In the genomic region with DNA sequence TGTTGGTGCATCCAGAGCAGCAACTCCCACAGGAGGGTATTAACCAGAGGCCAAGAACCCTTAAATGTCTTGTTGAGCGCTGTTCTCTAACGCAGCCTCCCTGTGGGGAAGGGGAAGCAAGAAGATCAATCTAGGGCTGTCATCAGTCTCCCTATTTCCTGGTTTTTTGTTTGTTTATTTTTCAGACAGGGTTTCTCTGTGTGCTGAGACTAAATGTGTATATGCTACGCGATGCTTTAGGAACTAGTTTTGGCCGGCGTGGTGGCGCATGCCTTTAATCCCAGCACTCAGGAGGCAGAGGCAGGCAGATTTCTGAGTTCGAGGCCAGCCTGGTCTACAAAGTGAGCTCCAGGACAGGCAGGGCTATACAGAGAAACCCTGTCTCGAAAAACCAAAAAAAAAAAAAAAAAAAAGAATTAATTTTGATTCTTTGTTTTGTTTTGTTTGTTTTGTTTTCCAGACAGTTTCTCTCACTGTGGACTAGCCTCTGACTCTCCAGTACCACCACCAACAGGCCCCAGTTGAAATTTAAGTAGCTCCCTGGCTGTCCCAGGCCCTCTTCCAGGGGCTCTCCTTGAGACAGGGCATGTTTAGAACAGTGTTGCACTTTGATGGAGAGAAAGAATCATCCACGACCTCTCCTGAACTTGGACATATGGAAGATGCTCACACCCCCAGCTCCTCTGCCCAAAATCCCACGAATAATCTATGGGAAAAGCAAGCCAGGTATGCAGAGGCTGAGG, we compare ENCODE assay signal across 8 mouse cellular contexts. TPM values are rescaled to one million over a fixed set of nuclear protein-coding genes. Genes with fewer than 3 reads are reported as not detected.
DNase-seq lines count a peak whose midpoint lies in the region; ATAC-seq and TF ChIP-seq lines count a peak whose summit lies in the region.

No protein-coding gene starts in this region.

- peaks cover 24% of the 10 kb centered on the region for H3K4me1 ChIP-seq in lung, embryonic 16.5 days (replicated peaks; ENCODE audit: control insufficient read depth, insufficient read depth, low read length)
- peaks cover 36% of the 10 kb centered on the region for H3K4me1 ChIP-seq in liver, embryonic 12.5 days
- H3K4me1 ChIP-seq in stomach, postnatal 0 days (replicated peaks; ENCODE audit: control insufficient read depth, insufficient read depth), result peaks cover 8% of the 10 kb centered on the region; the same call in 1 of the 2 replicates
- peaks cover 23% of the 10 kb centered on the region for H3K4me1 ChIP-seq in thymus, adult 2 months (replicated peaks; ENCODE audit: control insufficient read depth, insufficient read depth, low read length)

- 68% methylated on average over 11 of the region's 11 CpGs for WGBS in lung, embryonic 16.5 days
- WGBS in liver, embryonic 12.5 days (ENCODE audit: insufficient replicate concordance), result 69% methylated on average over 11 of the region's 11 CpGs
- WGBS in stomach, postnatal 0 days, result 74% methylated on average over 11 of the region's 11 CpGs
- WGBS in thymus, adult 2 months, result 91% methylated on average over 11 of the region's 11 CpGs

- DNase-seq in cerebellum, adult 9-10 months, result peak; percentile 39
- DNase-seq in cerebellum, postnatal 14 days, result no peak
- no peak for DNase-seq in lung, postnatal 4 days
- no peak for DNase-seq in stomach, postnatal 0 days (ENCODE audit: low spot score)
- DNase-seq in thymus, adult 2 months, result no peak

- TF ChIP-seq POLR2A in thymus, adult 2 months (IDR thresholded peaks at IDR 0.05; ENCODE audit: control insufficient read depth, extremely low read depth, insufficient read depth, low read length, poor library complexity), result no peak

- H3K4me3 ChIP-seq in lung, embryonic 16.5 days (ENCODE audit: low read length), result peak overlapping the region; percentile 87; the same call in 1 of the 2 replicates
- peak overlapping the region; percentile 76 for H3K4me3 ChIP-seq in liver, embryonic 12.5 days
- no peak overlapping the region for H3K4me3 ChIP-seq in stomach, postnatal 0 days (ENCODE audit: low read depth, low read length)
- no peak overlapping the region for H3K4me3 ChIP-seq in thymus, adult 2 months (ENCODE audit: control insufficient read depth, insufficient read depth, low read length)

- H3K9me3 ChIP-seq in lung, embryonic 16.5 days (ENCODE audit: control insufficient read depth, low read length), result no peaks in the 10 kb centered on the region
- no peaks in the 10 kb centered on the region for H3K9me3 ChIP-seq in liver, embryonic 12.5 days (replicated peaks)
- no peaks in the 10 kb centered on the region for H3K9me3 ChIP-seq in stomach, postnatal 0 days (ENCODE audit: control insufficient read depth, low read length)

- H3K36me3 ChIP-seq in lung, embryonic 16.5 days (ENCODE audit: control insufficient read depth, insufficient read depth, low read length), result no peaks in the 10 kb centered on the region; the same call in 1 of the 2 replicates
- peaks cover 10% of the 10 kb centered on the region for H3K36me3 ChIP-seq in liver, embryonic 12.5 days
- 0 out of 2 replicates have a peak, but pooled peaks cover 4% of the 10 kb centered on the region for H3K36me3 ChIP-seq in stomach, postnatal 0 days (ENCODE audit: control insufficient read depth, insufficient read depth, low read length)
- H3K36me3 ChIP-seq in thymus, adult 2 months (ENCODE audit: control insufficient read depth, insufficient read depth, low read length), result no peaks in the 10 kb centered on the region

- peak overlapping the region; percentile 91 for H3K4me2 ChIP-seq in lung, embryonic 16.5 days (ENCODE audit: low read depth, low read length)
- H3K4me2 ChIP-seq in liver, embryonic 12.5 days, result peak overlapping the region; percentile 90
- H3K4me2 ChIP-seq in stomach, postnatal 0 days (replicated peaks; ENCODE audit: low read depth), result peak overlapping the region; percentile 90; the same call in 1 of the 2 replicates

- TF ChIP-seq EP300 in stomach, postnatal 0 days (optimal IDR thresholded peaks at IDR 0.05), result no peak

- TF ChIP-seq CTCF in stomach, postnatal 0 days (IDR thresholded peaks at IDR 0.05; ENCODE audit: low read depth), result no peak
- no peak for TF ChIP-seq CTCF in thymus, adult 2 months (IDR thresholded peaks at IDR 0.05; ENCODE audit: borderline replicate concordance, control insufficient read depth, extremely low read depth, insufficient read depth, low read length, poor library complexity)

- no peak overlapping the region for H3K27ac ChIP-seq in lung, embryonic 16.5 days (ENCODE audit: low read length)
- peak overlapping the region; percentile 92; the same call in 1 of the 2 replicates for H3K27ac ChIP-seq in liver, embryonic 12.5 days
- H3K27ac ChIP-seq in stomach, postnatal 0 days (replicated peaks), result no peak overlapping the region
- H3K27ac ChIP-seq in thymus, adult 2 months (ENCODE audit: control insufficient read depth, insufficient read depth, low read length), result no peak overlapping the region

- H3K27me3 ChIP-seq in lung, embryonic 16.5 days (ENCODE audit: control insufficient read depth, insufficient read depth, low read depth, low read length), result no peaks in the 10 kb centered on the region
- H3K27me3 ChIP-seq in liver, embryonic 12.5 days (replicated peaks), result no peaks in the 10 kb centered on the region
- no peaks in the 10 kb centered on the region for H3K27me3 ChIP-seq in stomach, postnatal 0 days (ENCODE audit: control insufficient read depth, insufficient read depth, low read length)
- no peaks in the 10 kb centered on the region for H3K27me3 ChIP-seq in thymus, adult 2 months (ENCODE audit: control insufficient read depth, insufficient read depth, low read length)

- peak overlapping the region; percentile 85; the same call in 1 of the 2 replicates for H3K9ac ChIP-seq in lung, embryonic 16.5 days (ENCODE audit: low read length)
- H3K9ac ChIP-seq in liver, embryonic 12.5 days, result peak overlapping the region; percentile 78; the same call in 1 of the 2 replicates
- H3K9ac ChIP-seq in stomach, postnatal 0 days (ENCODE audit: low read length), result no peak overlapping the region

- ATAC-seq in lung, embryonic 16.5 days (ENCODE audit: low read depth), result no peak
- ATAC-seq in liver, embryonic 12.5 days, result no peak
- ATAC-seq in stomach, postnatal 0 days (ENCODE audit: low FRiP score, low TSS enrichment), result no peak
- ATAC-seq in erythroid progenitor cell, adult 5-6 weeks (replicated peaks; ENCODE audit: low FRiP score, poor library complexity, severe bottlenecking), result no peak

RNA-seq across cellular contexts. Expression of gene Mettl26, which starts 1.3 kb away (rescaled TPM):
- 54.2 and 58.4 TPM in 2 replicates for polyA plus RNA-seq in lung, embryonic 16.5 days (2015; fragmentation: Nextera tagmentation; extraction: Ambion mirVana)
- 52.3 and 53.5 TPM in 2 replicates for polyA plus RNA-seq in liver, embryonic 12.5 days (2016; fragmentation: Nextera tagmentation; extraction: Ambion mirVana)
- 52.9 and 54.1 TPM in 2 replicates for polyA plus RNA-seq in stomach, postnatal 0 days (2015; fragmentation: Nextera tagmentation; extraction: Ambion mirVana)
- total RNA-seq in erythroid progenitor cell, adult 5-6 weeks (2015; ENCODE audit: low replicate concordance), result 10.1 and 17.3 TPM in 2 replicates
- 7.1 and 7.7 TPM in 2 replicates for total RNA-seq in erythroid progenitor cell, adult 5-6 weeks (2017; ENCODE audit: low replicate concordance)
- 77.3 and 82.3 TPM in 2 replicates for polyA plus RNA-seq in thymus, adult 2 months (2012; rRNA removed)

RNA-seq across cellular contexts. Expression of gene Mcrip2, which starts 5.0 kb away (rescaled TPM):
- polyA plus RNA-seq in lung, embryonic 16.5 days (2015; fragmentation: Nextera tagmentation; extraction: Ambion mirVana), result 20.6 and 21.6 TPM in 2 replicates
- polyA plus RNA-seq in liver, embryonic 12.5 days (2016; fragmentation: Nextera tagmentation; extraction: Ambion mirVana), result 68.0 and 70.3 TPM in 2 replicates
- polyA plus RNA-seq in stomach, postnatal 0 days (2015; fragmentation: Nextera tagmentation; extraction: Ambion mirVana), result 52.4 and 59.9 TPM in 2 replicates
- total RNA-seq in erythroid progenitor cell, adult 5-6 weeks (2015; ENCODE audit: low replicate concordance), result 4.2 and 11.9 TPM in 2 replicates
- total RNA-seq in erythroid progenitor cell, adult 5-6 weeks (2017; ENCODE audit: low replicate concordance), result 3.5 TPM in 1 of 2 replicates, not detected in the other
- 52.1 and 54.6 TPM in 2 replicates for polyA plus RNA-seq in thymus, adult 2 months (2012; rRNA removed)

RNA-seq across cellular contexts. Expression of gene Wfikkn1, which starts 7.1 kb away (rescaled TPM):
- polyA plus RNA-seq in lung, embryonic 16.5 days (2015; fragmentation: Nextera tagmentation; extraction: Ambion mirVana), result 0.43 and 0.50 TPM in 2 replicates
- 0.83 and 0.91 TPM in 2 replicates for polyA plus RNA-seq in liver, embryonic 12.5 days (2016; fragmentation: Nextera tagmentation; extraction: Ambion mirVana)
- 0.35 and 0.38 TPM in 2 replicates for polyA plus RNA-seq in stomach, postnatal 0 days (2015; fragmentation: Nextera tagmentation; extraction: Ambion mirVana)
- not detected in 2 replicates for total RNA-seq in erythroid progenitor cell, adult 5-6 weeks (2015; ENCODE audit: low replicate concordance)
- total RNA-seq in erythroid progenitor cell, adult 5-6 weeks (2017; ENCODE audit: low replicate concordance), result 0.26 and 1.7 TPM in 2 replicates
- polyA plus RNA-seq in thymus, adult 2 months (2012; rRNA removed), result 2.9 and 3.7 TPM in 2 replicates

RNA-seq across cellular contexts. Expression of gene Wdr90, which starts 12.3 kb away (rescaled TPM):
- polyA plus RNA-seq in lung, embryonic 16.5 days (2015; fragmentation: Nextera tagmentation; extraction: Ambion mirVana), result 32.6 and 33.4 TPM in 2 replicates
- polyA plus RNA-seq in liver, embryonic 12.5 days (2016; fragmentation: Nextera tagmentation; extraction: Ambion mirVana), result 19.5 and 19.6 TPM in 2 replicates
- polyA plus RNA-seq in stomach, postnatal 0 days (2015; fragmentation: Nextera tagmentation; extraction: Ambion mirVana), result 4.1 and 4.2 TPM in 2 replicates
- total RNA-seq in erythroid progenitor cell, adult 5-6 weeks (2015; ENCODE audit: low replicate concordance), result 52.8 and 61.6 TPM in 2 replicates
- total RNA-seq in erythroid progenitor cell, adult 5-6 weeks (2017; ENCODE audit: low replicate concordance), result 26.4 and 37.6 TPM in 2 replicates
- 107 and 133 TPM in 2 replicates for polyA plus RNA-seq in thymus, adult 2 months (2012; rRNA removed)

RNA-seq across cellular contexts. Expression of gene Rhot2, which starts 28.9 kb away (rescaled TPM):
- 18.3 and 18.6 TPM in 2 replicates for polyA plus RNA-seq in lung, embryonic 16.5 days (2015; fragmentation: Nextera tagmentation; extraction: Ambion mirVana)
- 15.8 and 17.4 TPM in 2 replicates for polyA plus RNA-seq in liver, embryonic 12.5 days (2016; fragmentation: Nextera tagmentation; extraction: Ambion mirVana)
- 10.7 and 13.2 TPM in 2 replicates for polyA plus RNA-seq in stomach, postnatal 0 days (2015; fragmentation: Nextera tagmentation; extraction: Ambion mirVana)
- total RNA-seq in erythroid progenitor cell, adult 5-6 weeks (2015; ENCODE audit: low replicate concordance), result 34.4 and 37.1 TPM in 2 replicates
- 39.1 and 41.5 TPM in 2 replicates for total RNA-seq in erythroid progenitor cell, adult 5-6 weeks (2017; ENCODE audit: low replicate concordance)
- 192 and 206 TPM in 2 replicates for polyA plus RNA-seq in thymus, adult 2 months (2012; rRNA removed)

Comparison
In these comparisons a context has a peak if more than half of its experiments do, and no peak if none do; other contexts are left out.
1. H3K4me3 ChIP-seq: peak in lung, embryonic 16.5 days (single experiment) and liver, embryonic 12.5 days (single experiment); none in stomach, postnatal 0 days (single experiment) and thymus, adult 2 months (single experiment).
2. Peak in every context shown above with its lines, with median percentiles within 50 percentile points of each other: H3K4me2 ChIP-seq.